9 mouse cellular contexts compared by ENCODE assay signal in genomic region chr4:55451026-55451425, GRCm38 (mm10).
DNase-seq lines count a peak whose midpoint lies in the region; ATAC-seq and TF ChIP-seq lines count a peak whose summit lies in the region.
"Had no signal": no experiment of that assay in that cellular context is flagged by ENCODE, and none has a peak within 500 bp of the region (broad histone marks: within the 10 kb centered on the region; RNA-seq: fewer than 3 reads in every experiment).

No protein-coding gene starts in this region.

- TF ChIP-seq CTCF in heart, postnatal 0 days (IDR thresholded peaks at IDR 0.05; ENCODE audit: low read depth): peak; percentile 30

- no peak overlapping the region for H3K4me3 ChIP-seq in heart, postnatal 0 days (ENCODE audit: low read depth, low read length)
- no peak overlapping the region for H3K4me3 ChIP-seq in heart, embryonic 12.5 days
- H3K4me3 ChIP-seq: midbrain, embryonic 13.5 days had no signal

- no peaks in the 10 kb centered on the region for H3K27me3 ChIP-seq in heart, postnatal 0 days (ENCODE audit: control insufficient read depth, insufficient read depth, low read length)
- no peaks in the 10 kb centered on the region for H3K27me3 ChIP-seq in heart, embryonic 12.5 days (replicated peaks)
- H3K27me3 ChIP-seq: midbrain, embryonic 13.5 days had no signal

- no peaks in the 10 kb centered on the region for H3K9me3 ChIP-seq in heart, postnatal 0 days (replicated peaks; ENCODE audit: control insufficient read depth, low read length)
- no peaks in the 10 kb centered on the region for H3K9me3 ChIP-seq in heart, embryonic 12.5 days (replicated peaks)
- H3K9me3 ChIP-seq: midbrain, embryonic 13.5 days had no signal

- no peak overlapping the region for H3K9ac ChIP-seq in heart, postnatal 0 days (replicated peaks; ENCODE audit: low read depth, low read length)
- H3K9ac ChIP-seq in heart, embryonic 12.5 days: no peak overlapping the region
- H3K9ac ChIP-seq: midbrain, embryonic 13.5 days had no signal

- DNase-seq in heart, postnatal 0 days (ENCODE audit: low spot score): no peak
- peak; percentile 40 for DNase-seq in retina, embryonic 14.5 days (ENCODE audit: low spot score)
- DNase-seq in retina, postnatal 1 day: no peak
- DNase-seq in ZHBTc4 (ENCODE audit: low read depth, low spot score): peak; percentile 69
- peak; percentile 35 for DNase-seq in thymus, postnatal 25 days
- no peak for DNase-seq in cerebellum, postnatal 14 days
- DNase-seq in heart, postnatal 10 days: no peak

- H3K4me1 ChIP-seq in heart, postnatal 0 days (ENCODE audit: control insufficient read depth, insufficient read depth): peaks cover 14% of the 10 kb centered on the region
- H3K4me1 ChIP-seq in heart, embryonic 12.5 days (replicated peaks): peaks cover 14% of the 10 kb centered on the region
- H3K4me1 ChIP-seq: midbrain, embryonic 13.5 days had no signal

- no peak overlapping the region for H3K4me2 ChIP-seq in heart, postnatal 0 days (ENCODE audit: low read depth, low read length)
- no peak overlapping the region for H3K4me2 ChIP-seq in heart, embryonic 12.5 days
- H3K4me2 ChIP-seq: midbrain, embryonic 13.5 days had no signal

- H3K36me3 ChIP-seq in heart, postnatal 0 days (replicated peaks; ENCODE audit: control insufficient read depth, insufficient read depth, low read length): no peaks in the 10 kb centered on the region
- H3K36me3 ChIP-seq in heart, embryonic 12.5 days: no peaks in the 10 kb centered on the region
- H3K36me3 ChIP-seq: midbrain, embryonic 13.5 days had no signal

- no peak for ATAC-seq in heart, postnatal 0 days (ENCODE audit: insufficient read depth, low read depth)
- ATAC-seq in heart, embryonic 12.5 days (ENCODE audit: insufficient number of reproducible peaks, low FRiP score): no peak
- ATAC-seq: midbrain, embryonic 13.5 days had no signal

- H3K27ac ChIP-seq in heart, postnatal 0 days (ENCODE audit: low read depth): no peak overlapping the region
- no peak overlapping the region for H3K27ac ChIP-seq in heart, embryonic 12.5 days (ENCODE audit: poor library complexity, severe bottlenecking)
- H3K27ac ChIP-seq: midbrain, embryonic 13.5 days had no signal

- intact Hi-C loops in heart, postnatal 10 days (cut with DNase I): no loop called here

- 66% methylated on average over 4 of the region's 4 CpGs for WGBS in heart, postnatal 0 days
- WGBS in heart, embryonic 12.5 days: 61% methylated on average over 4 of the region's 4 CpGs

- no peak for TF ChIP-seq EP300 in heart, postnatal 0 days (IDR thresholded peaks at IDR 0.05; ENCODE audit: low read depth)

Comparison
In these comparisons a context has a peak if more than half of its experiments do, and no peak if none do; other contexts are left out.
1. DNase-seq: peak in retina, embryonic 14.5 days (single experiment), ZHBTc4 (single experiment) and thymus, postnatal 25 days (single experiment); none in heart, postnatal 0 days (single experiment), retina, postnatal 1 day (single experiment), cerebellum, postnatal 14 days (0 of 2) and heart, postnatal 10 days (0 of 2).